Mouse (Mus musculus): Measurements from ENCODE around the gene Egfl8.

DNA sequence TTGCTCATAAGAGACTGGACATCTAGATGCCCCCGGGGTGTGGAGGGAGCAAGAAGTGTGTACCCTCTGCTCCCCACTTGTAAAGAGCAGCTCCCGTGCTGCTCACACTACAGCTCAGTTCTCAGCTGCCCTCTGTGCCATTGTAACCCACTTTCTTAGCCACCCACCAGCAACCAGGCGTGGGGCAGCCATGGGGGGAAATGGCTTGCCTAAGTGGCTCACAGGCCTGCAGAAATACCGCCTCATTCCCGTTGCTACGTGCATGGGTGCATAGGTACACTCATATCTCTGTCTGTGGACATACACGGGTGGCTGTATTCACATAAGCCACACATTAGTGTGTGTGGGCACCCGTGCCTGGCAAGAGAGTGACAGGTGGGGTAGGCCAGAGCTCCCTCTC, 47.2 kb upstream of the Egfl8 start:
- TF ChIP-seq E2F4 (IDR thresholded peaks at IDR 0.05; ENCODE audit: insufficient read depth) (no peak), POLR2A (IDR thresholded peaks at IDR 0.05; ENCODE audit: insufficient read length, low read depth) (no peak), MYOD1 (IDR thresholded peaks at IDR 0.05; ENCODE audit: control insufficient read depth in 1 of 3, insufficient read length in 2 of 3, low read depth in 2 of 3) (no peak)

Data from myocyte (in vitro differentiated cells).